Mouse (Mus musculus): ENCODE results near the gene Lgals2. TPM values are rescaled to one million over a fixed set of nuclear protein-coding genes. Genes with fewer than 3 reads are reported as not detected.
A peak's percentile ranks its signal among the peaks of the same experiment; 100 is the strongest.

Lgals2 gene
- polyA plus RNA-seq, 1 experiment from 2014 or later = not detected

DNA sequence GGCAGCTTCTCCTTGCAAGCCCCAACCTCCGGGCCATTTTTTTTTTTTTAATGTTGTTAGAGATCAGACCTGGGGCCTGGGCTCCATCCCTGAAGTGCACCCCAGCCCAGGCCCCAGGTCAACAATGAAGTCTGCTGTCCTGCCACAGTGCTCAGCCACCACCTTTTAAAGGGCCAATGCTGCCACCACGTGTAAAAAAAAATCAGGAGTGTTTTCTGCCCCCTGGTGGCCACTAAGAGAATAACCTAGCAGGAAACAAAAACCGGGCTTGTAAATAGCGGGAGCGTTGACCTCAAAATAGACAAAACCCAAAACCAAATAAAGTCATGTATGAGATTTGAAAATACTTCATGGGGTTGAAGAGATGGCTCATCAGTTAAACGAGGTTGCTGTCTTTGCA lies 14.4 kb upstream of the Lgals2 start:
- H3K9ac ChIP-seq = no peak overlapping the region
- H3K4me2 ChIP-seq (replicated peaks) = no peak overlapping the region
- H3K36me3 ChIP-seq = no peaks in the 10 kb centered on the region
- no peak overlapping the region for H3K4me3 ChIP-seq
- no peaks in the 10 kb centered on the region for H3K27me3 ChIP-seq
- no peak for ATAC-seq (ENCODE audit: low FRiP score)
- H3K27ac ChIP-seq = no peak overlapping the region
- peaks cover 6% of the 10 kb centered on the region; the same call in 1 of the 2 replicates for H3K4me1 ChIP-seq
- no peaks in the 10 kb centered on the region for H3K9me3 ChIP-seq (replicated peaks)
- 30% methylated on average over 6 of the region's 6 CpGs for WGBS

DNA sequence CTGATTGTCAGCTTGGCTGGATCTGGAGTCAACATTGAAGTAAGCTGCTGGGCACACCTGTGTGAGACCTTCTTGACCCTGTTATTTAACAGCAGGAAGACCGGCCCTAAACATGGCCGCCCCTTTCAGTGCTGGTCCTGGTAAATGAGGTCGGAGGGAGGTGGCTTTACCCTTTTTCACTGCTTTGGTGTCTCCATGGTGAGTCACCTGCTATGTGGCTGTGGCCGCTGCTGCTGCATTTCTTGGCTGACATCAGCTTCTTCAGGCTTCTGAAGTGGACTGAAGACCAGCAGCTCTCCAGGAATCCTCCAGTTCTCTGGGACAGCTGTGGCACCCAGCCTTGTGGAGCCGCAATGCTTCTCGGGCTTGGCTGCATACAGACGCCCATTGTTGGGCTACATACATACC lies 13.5 kb upstream of the Lgals2 start:
- WGBS = 47% methylated on average over 7 of the region's 7 CpGs
- Histone ChIP-seq H3K9me3 (replicated peaks) (no peaks in the 10 kb centered on the region), H3K36me3 (no peaks in the 10 kb centered on the region), H3K4me3 (no peak overlapping the region), H3K4me2 (replicated peaks) (no peak overlapping the region), H3K27ac (peak overlapping the region; percentile 56), H3K9ac (no peak overlapping the region), H3K4me1 (peaks cover 6% of the 10 kb centered on the region; the same call in 1 of the 2 replicates), H3K27me3 (no peaks in the 10 kb centered on the region)
- 0 out of 2 replicates have a peak, but pooled peaks have one; percentile 24 for ATAC-seq (ENCODE audit: low FRiP score)

- Histone ChIP-seq H3K9me3 (replicated peaks) (no peaks in the 10 kb centered on the region), H3K27me3 (no peaks in the 10 kb centered on the region), H3K36me3 (no peaks in the 10 kb centered on the region), H3K4me3 (no peak overlapping the region), H3K9ac (no peak overlapping the region), H3K4me1 (peaks cover 6% of the 10 kb centered on the region; the same call in 1 of the 2 replicates), H3K4me2 (replicated peaks) (no peak overlapping the region), H3K27ac (peak overlapping the region; percentile 56)
- WGBS = 27% methylated on average over 9 of the region's 9 CpGs
- peak; percentile 51 for ATAC-seq (ENCODE audit: low FRiP score)
Measured at GRCm38 (mm10) chr15:78868398-78868797, 13.1 kb upstream of the Lgals2 start.

DNA sequence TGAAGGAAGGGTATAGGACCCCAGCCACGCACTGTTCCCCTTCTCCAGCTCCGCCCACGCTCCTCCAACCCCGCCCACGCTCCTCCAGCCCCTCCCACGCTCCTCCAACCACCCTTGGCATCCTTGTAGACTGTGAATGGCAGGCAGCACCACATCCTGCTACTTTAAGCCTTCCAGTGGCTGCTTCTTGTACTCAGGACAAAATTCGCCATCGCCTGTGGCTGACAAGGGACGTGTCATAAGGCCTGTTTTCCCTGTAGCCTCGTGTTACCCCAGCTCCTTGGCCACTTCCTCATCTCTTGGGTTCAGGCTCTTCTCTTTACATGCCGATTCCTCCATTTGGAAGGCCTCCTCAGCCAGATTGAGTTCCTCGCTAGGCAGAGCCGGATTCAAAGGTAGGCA lies 8.5 kb upstream of the Lgals2 start:
- Histone ChIP-seq H3K4me3 (no peak overlapping the region), H3K4me2 (replicated peaks) (no peak overlapping the region), H3K27me3 (no peaks in the 10 kb centered on the region), H3K9ac (no peak overlapping the region), H3K9me3 (replicated peaks) (no peaks in the 10 kb centered on the region), H3K4me1 (peaks cover 4% of the 10 kb centered on the region; the same call in 1 of the 2 replicates), H3K27ac (no peak overlapping the region), H3K36me3 (no peaks in the 10 kb centered on the region)
- 43% methylated on average over 13 of the region's 13 CpGs for WGBS
- ATAC-seq (ENCODE audit: low FRiP score) = no peak

DNA sequence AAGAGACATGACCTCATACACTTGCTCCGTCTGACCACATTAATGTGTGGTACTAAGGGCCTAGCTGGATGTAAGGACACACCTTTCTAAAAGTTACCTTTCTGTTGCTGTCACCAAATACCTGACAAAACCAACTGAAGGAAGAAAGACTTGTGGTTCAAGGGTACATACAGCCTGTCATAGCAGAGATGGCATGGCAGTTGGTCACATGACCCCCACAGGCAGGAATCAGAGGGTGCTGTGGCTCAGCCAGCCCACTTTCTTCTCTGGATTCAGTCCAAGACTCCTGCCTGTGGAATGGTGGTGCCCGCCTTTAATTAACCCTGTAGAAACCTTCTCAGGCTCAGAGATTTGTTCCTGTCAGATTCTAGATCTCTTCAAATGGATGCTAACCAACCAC lies 7.8 kb upstream of the Lgals2 start:
- Histone ChIP-seq H3K27ac (no peak overlapping the region), H3K4me1 (no peaks in the 10 kb centered on the region), H3K4me3 (no peak overlapping the region), H3K27me3 (no peaks in the 10 kb centered on the region), H3K36me3 (no peaks in the 10 kb centered on the region), H3K4me2 (replicated peaks) (no peak overlapping the region), H3K9me3 (replicated peaks) (no peaks in the 10 kb centered on the region), H3K9ac (no peak overlapping the region)
- no peak for ATAC-seq (ENCODE audit: low FRiP score)
- WGBS = 88% methylated on average over 2 of the region's 2 CpGs

GRCm38 (mm10) chr15:78862280-78862679 lies 7.0 kb upstream of the Lgals2 start:
- Histone ChIP-seq H3K9ac (no peak overlapping the region), H3K27ac (no peak overlapping the region), H3K27me3 (no peaks in the 10 kb centered on the region), H3K36me3 (no peaks in the 10 kb centered on the region), H3K4me2 (replicated peaks) (no peak overlapping the region), H3K9me3 (replicated peaks) (no peaks in the 10 kb centered on the region), H3K4me1 (peaks cover 5% of the 10 kb centered on the region; the same call in 1 of the 2 replicates), H3K4me3 (no peak overlapping the region)
- ATAC-seq (ENCODE audit: low FRiP score) = no peak
- WGBS = 86% methylated on average over 5 of the region's 5 CpGs

GRCm38 (mm10) chr15:78859714-78860113 lies 4.4 kb upstream of the Lgals2 start:
- H3K36me3 ChIP-seq = no peaks in the 10 kb centered on the region
- no peak for ATAC-seq (ENCODE audit: low FRiP score)
- no peaks in the 10 kb centered on the region for H3K27me3 ChIP-seq
- H3K9me3 ChIP-seq (replicated peaks) = no peaks in the 10 kb centered on the region
- H3K4me2 ChIP-seq (replicated peaks) = no peak overlapping the region
- no peak overlapping the region for H3K4me3 ChIP-seq
- 68% methylated on average over 6 of the region's 6 CpGs for whole genome bisulfite sequencing
- no peak overlapping the region for H3K9ac ChIP-seq
- peaks cover 5% of the 10 kb centered on the region; the same call in 1 of the 2 replicates for H3K4me1 ChIP-seq
- H3K27ac ChIP-seq = no peak overlapping the region

- Histone ChIP-seq H3K4me2 (replicated peaks) (no peak overlapping the region), H3K9me3 (replicated peaks) (no peaks in the 10 kb centered on the region), H3K36me3 (no peaks in the 10 kb centered on the region), H3K27ac (no peak overlapping the region), H3K27me3 (no peaks in the 10 kb centered on the region), H3K4me3 (no peak overlapping the region), H3K9ac (no peak overlapping the region), H3K4me1 (peaks cover 5% of the 10 kb centered on the region; the same call in 1 of the 2 replicates)
- ATAC-seq (ENCODE audit: low FRiP score) = no peak
- 74% methylated on average over 4 of the region's 4 CpGs for WGBS
Measured at GRCm38 (mm10) chr15:78859311-78859710, 4.0 kb upstream of the Lgals2 start.

DNA sequence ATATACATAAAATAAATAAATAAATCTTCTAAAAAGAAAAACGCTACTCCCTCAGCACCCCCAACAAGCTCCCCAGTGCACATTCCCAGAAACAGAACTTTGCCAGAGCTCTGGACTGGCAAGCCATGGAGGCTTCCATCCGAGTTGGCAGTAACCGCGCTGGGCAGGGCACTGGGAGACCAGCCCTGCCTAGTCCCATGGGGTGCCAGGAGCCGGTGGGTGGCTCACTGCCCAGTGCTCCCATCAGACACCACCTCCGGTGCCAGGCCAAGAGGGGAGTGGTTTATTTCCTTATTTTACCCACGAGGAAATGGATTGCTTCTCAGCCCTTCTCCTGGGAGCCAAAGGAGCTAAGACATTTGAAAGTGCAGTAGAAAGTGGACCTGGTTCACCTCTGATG lies 1.7 kb upstream of the Lgals2 start:
- H3K27me3 ChIP-seq = no peaks in the 10 kb centered on the region
- peaks cover 5% of the 10 kb centered on the region; the same call in 1 of the 2 replicates for H3K4me1 ChIP-seq
- H3K9ac ChIP-seq = no peak overlapping the region
- H3K9me3 ChIP-seq (replicated peaks) = no peaks in the 10 kb centered on the region
- ATAC-seq (ENCODE audit: low FRiP score) = no peak
- H3K4me3 ChIP-seq = no peak overlapping the region
- no peak overlapping the region for H3K4me2 ChIP-seq (replicated peaks)
- no peaks in the 10 kb centered on the region for H3K36me3 ChIP-seq
- no peak overlapping the region for H3K27ac ChIP-seq
- WGBS = 81% methylated on average over 7 of the region's 7 CpGs

- Histone ChIP-seq H3K27me3 (peaks cover 9% of the 10 kb centered on the region; the same call in 1 of the 2 replicates), H3K27ac (no peak overlapping the region), H3K4me3 (no peak overlapping the region), H3K9me3 (replicated peaks) (no peaks in the 10 kb centered on the region), H3K4me2 (replicated peaks) (peak overlapping the region; percentile 38; the same call in 1 of the 2 replicates), H3K4me1 (peaks cover 11% of the 10 kb centered on the region; the same call in 1 of the 2 replicates), H3K36me3 (no peaks in the 10 kb centered on the region), H3K9ac (no peak overlapping the region)
- peak; percentile 76 for ATAC-seq (ENCODE audit: low FRiP score)
- WGBS = 20% methylated on average over 10 of the region's 13 CpGs
Measured at GRCm38 (mm10) chr15:78851505-78852153, 3.7 kb downstream of the Lgals2 start.

- H3K4me1 ChIP-seq = peaks cover 15% of the 10 kb centered on the region
- H3K27me3 ChIP-seq = peaks cover 9% of the 10 kb centered on the region; the same call in 1 of the 2 replicates
- 70% methylated on average over 6 of the region's 6 CpGs for WGBS
- no peak overlapping the region for H3K4me2 ChIP-seq (replicated peaks)
- no peak overlapping the region for H3K27ac ChIP-seq
- no peaks in the 10 kb centered on the region for H3K9me3 ChIP-seq (replicated peaks)
- H3K36me3 ChIP-seq = no peaks in the 10 kb centered on the region
- H3K9ac ChIP-seq = no peak overlapping the region
- H3K4me3 ChIP-seq = no peak overlapping the region
- no peak for ATAC-seq (ENCODE audit: low FRiP score)
Measured at GRCm38 (mm10) chr15:78850944-78851343, 4.4 kb downstream of the Lgals2 start.

DNA sequence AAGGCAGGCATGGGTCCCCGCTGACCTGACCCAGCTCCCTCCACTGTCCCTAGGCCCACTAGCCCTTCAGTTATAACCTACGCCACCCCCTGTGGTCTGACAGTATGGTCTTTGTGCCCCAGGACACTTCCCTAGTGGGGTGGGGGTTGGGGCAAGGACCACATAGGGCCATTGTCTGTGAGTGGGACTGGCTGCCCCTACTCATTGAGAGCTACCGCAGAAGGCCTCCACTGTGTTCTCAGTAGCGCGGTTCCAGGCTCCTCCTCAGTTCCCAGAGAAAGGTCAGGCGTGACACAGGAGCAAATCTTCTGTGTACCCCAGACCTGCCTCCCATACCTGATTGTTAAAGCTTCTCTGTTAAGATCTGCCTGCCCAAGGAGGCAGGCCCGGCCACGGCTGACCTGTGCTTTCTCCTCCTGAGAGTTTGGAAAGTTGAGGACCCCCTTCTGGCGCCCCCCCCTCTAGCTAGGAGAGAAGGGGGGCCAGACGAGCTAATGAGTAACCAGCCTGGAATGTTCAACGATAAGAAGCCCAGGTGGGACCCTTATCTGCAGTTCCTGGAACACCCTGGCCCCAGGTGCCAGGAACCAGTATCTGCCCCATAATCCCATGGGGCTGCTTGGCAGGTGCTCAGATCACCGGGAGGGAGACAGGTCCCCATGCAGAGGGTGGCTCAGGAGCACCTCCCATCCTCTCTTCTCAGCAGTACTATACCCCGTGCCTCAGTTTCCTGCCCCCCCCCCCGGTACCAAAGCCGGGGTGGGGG lies 5.1 kb downstream of the Lgals2 start:
- Histone ChIP-seq H3K27me3 (peaks cover 9% of the 10 kb centered on the region; the same call in 1 of the 2 replicates), H3K9ac (no peak overlapping the region), H3K9me3 (replicated peaks) (no peaks in the 10 kb centered on the region), H3K4me1 (peaks cover 21% of the 10 kb centered on the region), H3K4me2 (replicated peaks) (no peak overlapping the region), H3K4me3 (no peak overlapping the region), H3K36me3 (no peaks in the 10 kb centered on the region), H3K27ac (no peak overlapping the region)
- ATAC-seq (ENCODE audit: low FRiP score) = no peak
- WGBS = 70% methylated on average over 15 of the region's 15 CpGs
